Mouse (Mus musculus): ENCODE data around the gene Fcna. TPM values are rescaled to one million over a fixed set of nuclear protein-coding genes. Genes with fewer than 3 reads are reported as not detected.

The Fcna gene
- polyA plus RNA-seq, 1 experiment from 2014 or later, result 12.7 TPM

GRCm38 (mm10) chr2:25628738-25629137, 908 bp upstream of the Fcna start:
- Histone ChIP-seq H3K36me3 (ENCODE audit: inconsistent target) (no peaks in the 10 kb centered on the region), H3K4me3 (ENCODE audit: inconsistent target) (no peak overlapping the region), H3K79me2 (ENCODE audit: inconsistent target) (no peaks in the 10 kb centered on the region), H3K27ac (peak overlapping the region; percentile 51)
- WGBS (ENCODE audit: missing documents), result 86% methylated on average over 4 of the region's 4 CpGs

GRCm38 (mm10) chr2:25625986-25626385, 1.8 kb downstream of the Fcna start:
- H3K36me3 ChIP-seq (ENCODE audit: inconsistent target), result no peaks in the 10 kb centered on the region
- H3K27ac ChIP-seq, result no peak overlapping the region
- 54% methylated on average over 5 of the region's 5 CpGs for WGBS (ENCODE audit: missing documents)
- H3K4me3 ChIP-seq (ENCODE audit: inconsistent target), result no peak overlapping the region
- no peaks in the 10 kb centered on the region for H3K79me2 ChIP-seq (ENCODE audit: inconsistent target)

GRCm38 (mm10) chr2:25621229-25622200, 6.3 kb downstream of the Fcna start, which contains the start of gene Tmem141:
Gene Tmem141 (minus strand): TSS chr2:25622005.
- WGBS (ENCODE audit: missing documents), result 8% methylated on average over 34 of the region's 34 CpGs
- Histone ChIP-seq H3K79me2 (ENCODE audit: inconsistent target) (no peaks in the 10 kb centered on the region), H3K27ac (peak within 1 kb of the TSS; percentile 62), H3K4me3 (ENCODE audit: inconsistent target) (peak within 1 kb of the TSS; percentile 63), H3K36me3 (ENCODE audit: inconsistent target) (no peaks in the 10 kb centered on the region)

DNA sequence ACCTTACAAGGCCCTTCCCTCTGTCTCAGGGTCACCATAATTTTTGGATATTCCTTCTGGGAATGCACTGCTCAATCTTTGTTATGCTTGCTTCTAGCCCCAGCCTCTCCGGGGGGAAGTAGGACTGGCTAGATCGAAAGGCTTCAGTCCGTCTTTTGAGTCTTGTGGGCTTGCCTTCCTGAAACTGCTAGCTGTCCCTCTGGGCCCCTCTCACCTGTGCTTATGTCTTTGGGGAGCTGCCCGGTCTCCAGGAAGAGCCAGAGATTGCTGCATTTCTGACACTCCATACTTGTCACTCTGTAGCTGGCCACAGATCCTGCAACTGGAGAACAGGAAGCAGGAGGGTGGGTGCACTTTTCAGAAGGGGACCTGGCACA, 7.0 kb downstream of the Fcna start:
- Histone ChIP-seq H3K36me3 (ENCODE audit: inconsistent target) (no peaks in the 10 kb centered on the region), H3K4me3 (ENCODE audit: inconsistent target) (peak overlapping the region; percentile 63), H3K27ac (peak overlapping the region; percentile 62), H3K79me2 (ENCODE audit: inconsistent target) (no peaks in the 10 kb centered on the region)
- 48% methylated on average over 3 of the region's 4 CpGs for WGBS (ENCODE audit: missing documents)

- 60% methylated on average over 6 of the region's 6 CpGs for WGBS (ENCODE audit: missing documents)
- Histone ChIP-seq H3K27ac (0 out of 2 replicates have a peak overlapping the region, but pooled peaks have one; percentile 62), H3K4me3 (ENCODE audit: inconsistent target) (no peak overlapping the region), H3K79me2 (ENCODE audit: inconsistent target) (no peaks in the 10 kb centered on the region), H3K36me3 (ENCODE audit: inconsistent target) (no peaks in the 10 kb centered on the region)
Measured at GRCm38 (mm10) chr2:25620386-25620785, 7.4 kb downstream of the Fcna start.

DNA sequence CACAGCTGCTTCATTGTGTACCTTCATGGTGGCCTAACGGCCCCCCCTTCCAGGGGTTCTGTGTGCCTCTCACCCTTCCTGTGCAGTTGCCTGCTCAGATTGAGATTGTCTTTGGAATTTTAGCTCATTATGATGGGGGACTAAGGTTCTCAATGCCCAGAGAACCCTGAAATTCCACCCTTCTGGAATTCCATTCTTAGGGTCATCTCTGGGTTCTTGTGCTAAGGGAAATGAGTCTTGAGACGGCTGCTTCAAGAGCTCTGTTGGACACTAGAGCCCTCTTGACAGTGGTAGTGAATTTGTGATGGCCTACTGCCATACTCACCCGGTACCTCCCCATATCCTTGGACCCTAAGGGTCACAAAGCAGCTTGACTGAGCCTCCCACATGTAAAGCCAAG, 10.3 kb downstream of the Fcna start, which contains the start of gene Ccdc183:
TSS of gene Ccdc183 (minus strand) at position 101 of the 400 bp plus-strand sequence.
- H3K36me3 ChIP-seq (ENCODE audit: inconsistent target), result no peaks in the 10 kb centered on the region
- no peak within 1 kb of the TSS for H3K27ac ChIP-seq
- 87% methylated on average over 3 of the region's 3 CpGs for WGBS (ENCODE audit: missing documents)
- H3K4me3 ChIP-seq (ENCODE audit: inconsistent target), result no peak within 1 kb of the TSS
- H3K79me2 ChIP-seq (ENCODE audit: inconsistent target), result no peaks in the 10 kb centered on the region

DNA sequence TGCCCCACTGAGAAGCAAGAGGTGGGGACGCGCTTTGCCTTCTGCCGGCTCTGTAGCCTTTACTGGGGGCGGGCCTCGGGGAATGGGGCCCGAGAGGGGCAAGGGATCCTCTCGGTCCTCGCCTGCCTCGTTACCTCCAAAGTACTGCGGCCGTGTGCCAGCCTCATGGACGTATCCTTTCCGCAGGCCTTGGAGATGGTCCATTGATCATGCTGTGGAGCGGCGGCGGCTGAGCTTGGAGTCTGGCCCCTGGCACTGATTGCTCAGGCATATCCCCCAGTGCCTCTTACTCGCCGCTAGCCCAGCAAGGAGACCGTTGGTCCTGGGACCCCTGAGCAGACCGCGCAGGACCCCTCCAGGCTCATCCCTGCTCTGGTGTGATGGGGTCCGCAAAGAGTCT, 11.4 kb downstream of the Fcna start:
- H3K4me3 ChIP-seq (ENCODE audit: inconsistent target), result no peak overlapping the region
- WGBS (ENCODE audit: missing documents), result 40% methylated on average over 18 of the region's 22 CpGs
- no peaks in the 10 kb centered on the region for H3K79me2 ChIP-seq (ENCODE audit: inconsistent target)
- H3K27ac ChIP-seq, result no peak overlapping the region
- no peaks in the 10 kb centered on the region for H3K36me3 ChIP-seq (ENCODE audit: inconsistent target)

- peaks cover under 1% of the 10 kb centered on the region; the same call in 1 of the 2 replicates for H3K36me3 ChIP-seq (ENCODE audit: inconsistent target)
- H3K4me3 ChIP-seq (ENCODE audit: inconsistent target), result no peak overlapping the region
- H3K79me2 ChIP-seq (ENCODE audit: inconsistent target), result peaks cover 42% of the 10 kb centered on the region
- WGBS (ENCODE audit: missing documents), result 56% methylated on average over 10 of the region's 10 CpGs
- H3K27ac ChIP-seq, result no peak overlapping the region
Measured at GRCm38 (mm10) chr2:25608671-25609070, 19.2 kb downstream of the Fcna start.

DNA sequence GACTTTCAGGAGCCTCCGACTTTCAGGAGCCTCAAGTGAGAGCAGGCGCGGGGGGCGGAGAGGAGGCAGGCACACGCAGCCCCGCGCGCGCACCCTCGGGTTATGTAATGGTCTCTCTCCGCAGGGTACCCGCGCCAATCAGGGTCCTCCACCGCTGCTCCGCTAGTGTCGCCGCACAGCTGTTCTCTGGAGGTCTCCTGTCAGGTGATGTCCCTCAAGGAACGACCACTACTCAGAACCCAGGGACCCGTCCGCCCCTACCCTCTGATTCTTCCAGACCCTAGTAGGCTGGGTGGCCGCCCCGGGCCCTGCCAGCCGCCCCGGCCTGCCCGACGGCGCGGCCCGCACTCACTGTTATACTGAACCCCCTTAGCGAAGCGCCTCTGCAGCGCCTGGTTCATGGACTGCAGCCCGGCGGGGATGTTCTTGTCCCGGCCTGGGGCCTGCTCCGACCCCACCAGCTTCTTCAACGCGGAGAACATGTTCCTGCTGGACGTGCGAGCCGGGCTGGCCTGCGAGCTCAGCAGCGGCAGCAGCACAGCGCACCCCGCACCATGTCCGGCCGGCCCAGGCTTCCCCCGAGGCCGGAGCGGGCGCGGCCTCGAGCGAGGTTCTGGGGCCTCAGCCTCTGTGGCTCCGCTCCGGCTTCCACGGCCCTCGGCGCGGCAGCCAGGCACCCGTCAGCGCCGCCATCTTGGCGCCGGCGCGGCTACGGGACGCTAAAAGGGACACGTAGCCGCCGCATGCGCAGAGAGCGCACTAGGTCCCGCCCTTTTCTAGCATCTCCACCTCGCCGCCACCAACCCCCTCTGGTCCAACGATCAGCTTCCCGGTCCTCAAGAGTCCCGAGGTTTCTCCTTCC, 19.8 kb downstream of the Fcna start, which contains the start of gene Rabl6:
TSS of gene Rabl6 (minus strand) at position 761 of the 862 bp plus-strand sequence.
- H3K79me2 ChIP-seq (ENCODE audit: inconsistent target), result peaks cover 49% of the 10 kb centered on the region
- H3K4me3 ChIP-seq (ENCODE audit: inconsistent target), result peak within 1 kb of the TSS; percentile 42
- no peak within 1 kb of the TSS for H3K27ac ChIP-seq
- under 1% methylated on average over 64 of the region's 80 CpGs for WGBS (ENCODE audit: missing documents)
- H3K36me3 ChIP-seq (ENCODE audit: inconsistent target), result peaks cover 4% of the 10 kb centered on the region; the same call in 1 of the 2 replicates

- peaks cover 49% of the 10 kb centered on the region for H3K79me2 ChIP-seq (ENCODE audit: inconsistent target)
- no peak overlapping the region for H3K27ac ChIP-seq
- H3K4me3 ChIP-seq (ENCODE audit: inconsistent target), result no peak overlapping the region
- peaks cover 50% of the 10 kb centered on the region for H3K36me3 ChIP-seq (ENCODE audit: inconsistent target)
- 93% methylated on average over 4 of the region's 5 CpGs for WGBS (ENCODE audit: missing documents)
Measured at GRCm38 (mm10) chr2:25602526-25602925, 25.3 kb downstream of the Fcna start.

- peaks cover 75% of the 10 kb centered on the region for H3K36me3 ChIP-seq (ENCODE audit: inconsistent target)
- WGBS (ENCODE audit: missing documents), result 88% methylated on average over 2 of the region's 2 CpGs
- peaks cover 25% of the 10 kb centered on the region; the same call in 1 of the 2 replicates for H3K79me2 ChIP-seq (ENCODE audit: inconsistent target)
- H3K27ac ChIP-seq, result no peak overlapping the region
- no peak overlapping the region for H3K4me3 ChIP-seq (ENCODE audit: inconsistent target)
Measured at GRCm38 (mm10) chr2:25600037-25600436, 27.8 kb downstream of the Fcna start.

DNA sequence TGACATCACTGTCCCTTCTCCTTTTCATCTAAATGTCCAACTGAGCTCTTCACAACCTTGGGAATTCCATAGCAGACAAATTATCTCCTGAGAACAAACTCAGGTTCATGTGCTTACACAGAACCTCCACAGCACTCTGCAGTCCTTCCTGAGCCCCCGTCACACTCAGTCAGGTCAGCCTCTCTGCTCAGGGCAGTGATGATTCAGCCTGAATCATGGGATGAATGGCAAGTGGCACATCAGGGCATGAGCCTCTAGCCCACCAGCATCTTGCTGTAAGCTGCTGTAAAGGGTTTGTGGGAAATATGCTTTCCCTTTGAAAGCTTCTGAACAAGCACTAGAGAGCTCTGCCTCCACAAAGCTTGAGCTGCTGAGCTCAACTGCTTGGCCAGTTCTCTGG, 29.1 kb downstream of the Fcna start:
- Histone ChIP-seq H3K36me3 (ENCODE audit: inconsistent target) (peaks cover 82% of the 10 kb centered on the region), H3K79me2 (ENCODE audit: inconsistent target) (peaks cover 12% of the 10 kb centered on the region; the same call in 1 of the 2 replicates)
- 93% methylated on average over 1 of the region's 1 CpGs for WGBS (ENCODE audit: missing documents)

GRCm38 (mm10) chr2:25596765-25597510, 30.9 kb downstream of the Fcna start:
- H3K27ac ChIP-seq, result no peak overlapping the region
- no peaks in the 10 kb centered on the region for H3K79me2 ChIP-seq (ENCODE audit: inconsistent target)
- WGBS (ENCODE audit: missing documents), result 98% methylated on average over 5 of the region's 5 CpGs
- no peak overlapping the region for H3K4me3 ChIP-seq (ENCODE audit: inconsistent target)
- H3K36me3 ChIP-seq (ENCODE audit: inconsistent target), result peaks cover 85% of the 10 kb centered on the region

More for the DNA sequence above, 29.1 kb downstream of the Fcna start:
- H3K27ac ChIP-seq, result no peak overlapping the region
- no peak overlapping the region for H3K4me3 ChIP-seq (ENCODE audit: inconsistent target)

- peaks cover 42% of the 10 kb centered on the region for H3K36me3 ChIP-seq (ENCODE audit: inconsistent target)
- 83% methylated on average over 2 of the region's 2 CpGs for WGBS (ENCODE audit: missing documents)
- no peak overlapping the region for H3K27ac ChIP-seq
- H3K4me3 ChIP-seq (ENCODE audit: inconsistent target), result no peak overlapping the region
- H3K79me2 ChIP-seq (ENCODE audit: inconsistent target), result no peaks in the 10 kb centered on the region
Measured at GRCm38 (mm10) chr2:25591863-25592262, 36.0 kb downstream of the Fcna start.

Measured in macrophage (primary cell).